Mouse (Mus musculus): ENCODE results near the gene Lrit3. TPM values are rescaled to one million over a fixed set of nuclear protein-coding genes. Genes with fewer than 3 reads are reported as not detected.

Gene Lrit3
- total and polyA plus RNA-seq, 3 experiments = 0.11 TPM; not detected in 2

GRCm38 (mm10) chr3:129754650-129755604 lies 48.9 kb downstream of the Lrit3 start, which contains the start of gene Egf:
Gene Egf (minus strand): TSS chr3:129755316.
- ATAC-seq (ENCODE audit: extremely low read depth, insufficient number of reproducible peaks, low FRiP score, poor library complexity, severe bottlenecking) (no peak), DNase-seq (ENCODE audit: low spot score) (no peak)
- Histone ChIP-seq H3K9me3 (replicated peaks) (no peaks in the 10 kb centered on the region), H3K27me3 (ENCODE audit: insufficient read depth, low read length) (no peaks in the 10 kb centered on the region; the same call in 1 of the 2 replicates), H3K36me3 (replicated peaks) (no peaks in the 10 kb centered on the region), H3K4me1 (ENCODE audit: insufficient read depth, low read depth, low read length) (no peaks in the 10 kb centered on the region), H3K4me3 (ENCODE audit: low read depth, low read length) (no peak within 1 kb of the TSS)
- TF ChIP-seq CTCF (IDR thresholded peaks at IDR 0.05; ENCODE audit: low read depth, low read length) (no peak), GATA2 (IDR thresholded peaks at IDR 0.05; ENCODE audit: borderline replicate concordance, low read depth, low read length) (no peak), POLR2AphosphoS5 (IDR thresholded peaks at IDR 0.05; ENCODE audit: insufficient replicate concordance, low read depth, low read length) (no peak), GATA1 (IDR thresholded peaks at IDR 0.05; ENCODE audit: borderline replicate concordance, low read length) (no peak), TAL1 (conservative IDR thresholded peaks at IDR 0.05; ENCODE audit: low read depth, low read length) (no peak)

- no peaks in the 10 kb centered on the region for H3K9me3 ChIP-seq (replicated peaks)
- TF ChIP-seq TAL1 (conservative IDR thresholded peaks at IDR 0.05; ENCODE audit: low read depth, low read length) (no peak), CTCF (IDR thresholded peaks at IDR 0.05; ENCODE audit: low read depth, low read length) (peak; percentile 70), GATA2 (IDR thresholded peaks at IDR 0.05; ENCODE audit: borderline replicate concordance, low read depth, low read length) (no peak), GATA1 (IDR thresholded peaks at IDR 0.05; ENCODE audit: borderline replicate concordance, low read length) (no peak), POLR2AphosphoS5 (IDR thresholded peaks at IDR 0.05; ENCODE audit: insufficient replicate concordance, low read depth, low read length) (no peak)
- ATAC-seq (ENCODE audit: extremely low read depth, insufficient number of reproducible peaks, low FRiP score, poor library complexity, severe bottlenecking) = peak; percentile 58
- H3K27me3 ChIP-seq (ENCODE audit: insufficient read depth, low read length) = no peaks in the 10 kb centered on the region; the same call in 1 of the 2 replicates
- no peak for DNase-seq (ENCODE audit: low spot score)
- H3K4me3 ChIP-seq (ENCODE audit: low read depth, low read length) = no peak overlapping the region
- H3K4me1 ChIP-seq (ENCODE audit: insufficient read depth, low read depth, low read length) = no peaks in the 10 kb centered on the region
- no peaks in the 10 kb centered on the region for H3K36me3 ChIP-seq (replicated peaks)
Observed at GRCm38 (mm10) chr3:129744803-129745202, 59.0 kb downstream of the Lrit3 start.

- DNase-seq (ENCODE audit: low spot score) = no peak
- H3K4me1 ChIP-seq (ENCODE audit: insufficient read depth, low read depth, low read length) = no peaks in the 10 kb centered on the region
- no peak for ATAC-seq (ENCODE audit: extremely low read depth, insufficient number of reproducible peaks, low FRiP score, poor library complexity, severe bottlenecking)
- TF ChIP-seq TAL1 (conservative IDR thresholded peaks at IDR 0.05; ENCODE audit: low read depth, low read length) (no peak), GATA2 (IDR thresholded peaks at IDR 0.05; ENCODE audit: borderline replicate concordance, low read depth, low read length) (no peak), POLR2AphosphoS5 (IDR thresholded peaks at IDR 0.05; ENCODE audit: insufficient replicate concordance, low read depth, low read length) (no peak), CTCF (IDR thresholded peaks at IDR 0.05; ENCODE audit: low read depth, low read length) (no peak), GATA1 (IDR thresholded peaks at IDR 0.05; ENCODE audit: borderline replicate concordance, low read length) (no peak)
- H3K27me3 ChIP-seq (ENCODE audit: insufficient read depth, low read length) = 0 out of 2 replicates have a peak, but pooled peaks cover 3% of the 10 kb centered on the region
- no peaks in the 10 kb centered on the region for H3K9me3 ChIP-seq (replicated peaks)
- no peak overlapping the region for H3K4me3 ChIP-seq (ENCODE audit: low read depth, low read length)
- H3K36me3 ChIP-seq (replicated peaks) = no peaks in the 10 kb centered on the region
Observed at GRCm38 (mm10) chr3:129742781-129743180, 61.0 kb downstream of the Lrit3 start.

DNA sequence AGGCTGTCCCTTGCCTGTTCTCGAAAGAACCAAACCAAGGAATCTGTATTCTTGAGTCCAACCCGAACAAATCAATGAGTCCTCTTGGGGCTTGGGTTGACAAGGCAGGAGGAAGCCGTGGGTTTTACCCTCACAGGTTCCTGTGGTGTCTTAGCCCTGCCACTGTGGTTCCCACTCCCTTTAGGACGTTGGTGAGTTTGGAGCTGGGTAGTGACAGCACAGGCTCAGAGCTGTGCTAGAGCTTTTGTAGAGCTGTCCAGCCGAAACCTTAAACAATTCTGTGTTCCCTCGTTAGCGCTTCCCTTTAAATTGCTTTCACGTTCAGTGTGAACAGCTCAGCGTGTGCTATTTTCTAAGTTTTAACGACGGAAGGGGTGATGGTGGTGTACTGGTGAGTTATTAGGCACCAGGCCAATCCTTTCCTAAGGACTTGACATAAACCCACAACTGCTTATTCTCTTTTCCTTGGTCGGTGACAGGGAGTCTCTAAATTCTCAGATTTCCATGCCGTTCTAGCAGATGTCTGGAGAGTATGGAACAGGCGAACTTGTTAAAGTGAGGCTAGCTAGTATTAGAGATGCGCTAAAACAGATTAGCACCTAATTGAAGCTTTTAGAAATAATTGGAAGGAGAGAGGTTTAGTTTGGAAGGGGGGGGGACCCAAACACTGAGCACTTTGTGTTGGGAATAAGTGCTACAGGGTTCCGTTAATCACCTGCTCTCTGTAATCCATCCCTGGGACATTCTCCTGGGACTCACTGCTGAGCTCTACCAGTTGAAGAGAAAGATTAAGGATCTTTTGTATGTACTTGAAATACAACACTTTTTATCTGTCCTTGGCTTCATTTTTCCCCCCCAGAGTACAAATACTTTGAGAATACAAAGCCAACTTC lies 65.3 kb downstream of the Lrit3 start:
- 0 out of 2 replicates have a peak, but pooled peaks cover 7% of the 10 kb centered on the region for H3K27me3 ChIP-seq (ENCODE audit: insufficient read depth, low read length)
- no peaks in the 10 kb centered on the region for H3K36me3 ChIP-seq (replicated peaks)
- H3K4me1 ChIP-seq (ENCODE audit: insufficient read depth, low read depth, low read length) = no peaks in the 10 kb centered on the region
- ATAC-seq (ENCODE audit: extremely low read depth, insufficient number of reproducible peaks, low FRiP score, poor library complexity, severe bottlenecking) = no peak
- DNase-seq (ENCODE audit: low spot score) = no peak
- H3K9me3 ChIP-seq (replicated peaks) = no peaks in the 10 kb centered on the region
- no peak overlapping the region for H3K4me3 ChIP-seq (ENCODE audit: low read depth, low read length)
- TF ChIP-seq POLR2AphosphoS5 (IDR thresholded peaks at IDR 0.05; ENCODE audit: insufficient replicate concordance, low read depth, low read length) = no peak
- no peak for TF ChIP-seq GATA2 (IDR thresholded peaks at IDR 0.05; ENCODE audit: borderline replicate concordance, low read depth, low read length)
- TF ChIP-seq TAL1 (conservative IDR thresholded peaks at IDR 0.05; ENCODE audit: low read depth, low read length) = no peak
- TF ChIP-seq GATA1 (IDR thresholded peaks at IDR 0.05; ENCODE audit: borderline replicate concordance, low read length) = no peak
- TF ChIP-seq CTCF (IDR thresholded peaks at IDR 0.05; ENCODE audit: low read depth, low read length) = no peak

Other genes starting within 250 kb of the Lrit3 start
- gene Egf, start 48.7 kb downstream of the Lrit3 start, total RNA-seq (2014; fragmentation: Nextera tagmentation) = 2.8 and 4.7 TPM in 2 replicates
- 2.4 and 2.6 TPM in 2 replicates for gene Egf, start 48.7 kb downstream of the Lrit3 start, total RNA-seq (2017)
- 1.3 and 1.8 TPM in 2 replicates for gene Egf, start 48.7 kb downstream of the Lrit3 start, polyA plus RNA-seq (2012)
- gene Rrh, start 18.6 kb upstream of the Lrit3 start, total RNA-seq (2014; fragmentation: Nextera tagmentation) = 0.53 and 0.83 TPM in 2 replicates
- gene Rrh, start 18.6 kb upstream of the Lrit3 start, total RNA-seq (2017) = 1.0 and 1.1 TPM in 2 replicates
- gene Rrh, start 18.6 kb upstream of the Lrit3 start, polyA plus RNA-seq (2012) = not detected in 2 replicates
- gene Gar1, start 27.4 kb upstream of the Lrit3 start, total RNA-seq (2014; fragmentation: Nextera tagmentation) = 87.1 and 91.2 TPM in 2 replicates
- gene Gar1, start 27.4 kb upstream of the Lrit3 start, total RNA-seq (2017) = 34.3 and 42.5 TPM in 2 replicates
- 141 and 148 TPM in 2 replicates for gene Gar1, start 27.4 kb upstream of the Lrit3 start, polyA plus RNA-seq (2012)
- not detected in 2 replicates for gene Cfi, start 31.9 kb upstream of the Lrit3 start, total RNA-seq (2014; fragmentation: Nextera tagmentation)
- not detected in 2 replicates for gene Cfi, start 31.9 kb upstream of the Lrit3 start, total RNA-seq (2017)
- not detected in 2 replicates for gene Cfi, start 31.9 kb upstream of the Lrit3 start, polyA plus RNA-seq (2012)
- gene Pla2g12a, start 74.6 kb upstream of the Lrit3 start, total RNA-seq (2014; fragmentation: Nextera tagmentation) = 40.8 and 45.9 TPM in 2 replicates
- gene Pla2g12a, start 74.6 kb upstream of the Lrit3 start, total RNA-seq (2017) = 77.4 and 97.4 TPM in 2 replicates
- gene Pla2g12a, start 74.6 kb upstream of the Lrit3 start, polyA plus RNA-seq (2012) = 145 and 196 TPM in 2 replicates
- 57.4 and 63.1 TPM in 2 replicates for gene Casp6, start 97.4 kb upstream of the Lrit3 start, total RNA-seq (2014; fragmentation: Nextera tagmentation)
- 37.3 TPM in 2 replicates for gene Casp6, start 97.4 kb upstream of the Lrit3 start, total RNA-seq (2017)
- gene Casp6, start 97.4 kb upstream of the Lrit3 start, polyA plus RNA-seq (2012) = 23.2 and 27.5 TPM in 2 replicates
- gene Mcub, start 166.2 kb upstream of the Lrit3 start, total RNA-seq (2014; fragmentation: Nextera tagmentation) = not detected in 2 replicates
- gene Mcub, start 166.2 kb upstream of the Lrit3 start, total RNA-seq (2017) = not detected in 2 replicates
- gene Mcub, start 166.2 kb upstream of the Lrit3 start, polyA plus RNA-seq (2012) = not detected in 2 replicates

Measured in G1E (cell line).